Mouse (Mus musculus) A20 (cell line): ENCODE measurements at regions not wholly inside any gene's neighbourhood (a gene's known extent, or its start where the extent isn't known, plus 50 kb on each side); places are given as distances from the start of the nearest gene placed in this dataset.
"Not testable (repeated sequence)": the region's sequence is repeated elsewhere in the genome, so short reads cannot be mapped to it uniquely, and the experiment has no call there.

ENCODE experiments used
- DNase-seq: peaks from one replicate; pipeline ENCODE4 v3.0.0-alpha.2; 2011; ENCODE audit warnings: low read depth, low spot score

GRCm38 (mm10) chr3:49686182-49686895, 70.8 kb downstream of the Pcdh18 start:
- peak; percentile 1 for DNase-seq

GRCm38 (mm10) chr3:49674921-49675320, 82.2 kb downstream of the Pcdh18 start:
- no peak for DNase-seq

- no peak for DNase-seq
These were observed 84.4 kb downstream of the Pcdh18 start for GRCm38 (mm10) chr3:49672685-49673184.

- no peak for DNase-seq
These were observed 89.4 kb downstream of the Pcdh18 start for GRCm38 (mm10) chr3:49667543-49668338.

GRCm38 (mm10) chr3:49666516-49666915, 90.6 kb downstream of the Pcdh18 start:
- no peak for DNase-seq

- no peak for DNase-seq
These were observed 108.3 kb downstream of the Pcdh18 start for GRCm38 (mm10) chr3:49648895-49649175.

- peak; percentile 1 for DNase-seq
These were observed 108.9 kb downstream of the Pcdh18 start for GRCm38 (mm10) chr3:49648040-49648894.

- DNase-seq = no peak
These were observed 112.1 kb downstream of the Pcdh18 start for GRCm38 (mm10) chr3:49644993-49645392.

- no peak for DNase-seq
These were observed 113.3 kb downstream of the Pcdh18 start for GRCm38 (mm10) chr3:49643871-49644270.

- DNase-seq = no peak
These were observed 115.0 kb downstream of the Pcdh18 start for GRCm38 (mm10) chr3:49641966-49642758.

GRCm38 (mm10) chr3:49641411-49641810, 115.7 kb downstream of the Pcdh18 start:
- DNase-seq = no peak

- DNase-seq = no peak
These were observed 118.5 kb downstream of the Pcdh18 start for GRCm38 (mm10) chr3:49638601-49639000.

GRCm38 (mm10) chr3:49636676-49637075, 120.4 kb downstream of the Pcdh18 start:
- DNase-seq = no peak

GRCm38 (mm10) chr3:49592706-49593451, 164.2 kb downstream of the Pcdh18 start:
- no peak for DNase-seq

GRCm38 (mm10) chr3:49590234-49590633, 166.9 kb downstream of the Pcdh18 start:
- DNase-seq = no peak

- no peak for DNase-seq
These were observed 170.5 kb downstream of the Pcdh18 start for GRCm38 (mm10) chr3:49586531-49587168.

GRCm38 (mm10) chr3:49585962-49586361, 171.2 kb downstream of the Pcdh18 start:
- not testable (repeated sequence) for DNase-seq

- no peak for DNase-seq
These were observed 190.1 kb downstream of the Pcdh18 start for GRCm38 (mm10) chr3:49566769-49567729.

GRCm38 (mm10) chr3:49527642-49528041, 229.5 kb downstream of the Pcdh18 start:
- DNase-seq = no peak
